Mouse (Mus musculus) gonadal fat pad, adult 2 months (tissue): ENCODE measurements at regions not wholly inside any gene's neighbourhood (a gene's known extent, or its start where the extent isn't known, plus 50 kb on each side); places are given as distances from the start of the nearest gene placed in this dataset.
"Not testable (repeated sequence)": the region's sequence is repeated elsewhere in the genome, so short reads cannot be mapped to it uniquely, and the experiment has no call there.

Source experiments
- DNase-seq: peaks from one replicate; pipeline ENCODE4 v3.0.0-alpha.2; 2012; ENCODE audit warnings: low read depth

- DNase-seq = no peak
These were observed 219.2 kb downstream of the Bcl11a start for GRCm38 (mm10) chr11:24296893-24297624.

GRCm38 (mm10) chr11:24297763-24298162 lies 219.9 kb downstream of the Bcl11a start:
- DNase-seq = no peak

- DNase-seq = no peak
These were observed 222.5 kb downstream of the Bcl11a start for GRCm38 (mm10) chr11:24300351-24300750.

GRCm38 (mm10) chr11:24301201-24301600 lies 223.3 kb downstream of the Bcl11a start:
- no peak for DNase-seq

- no peak for DNase-seq
These were observed 227.3 kb downstream of the Bcl11a start for GRCm38 (mm10) chr11:24305145-24305553.

GRCm38 (mm10) chr11:24305691-24306090 lies 227.8 kb downstream of the Bcl11a start:
- no peak for DNase-seq

GRCm38 (mm10) chr11:24306101-24306500 lies 228.2 kb downstream of the Bcl11a start:
- DNase-seq = no peak

GRCm38 (mm10) chr11:24307601-24308252 lies 229.9 kb downstream of the Bcl11a start:
- DNase-seq = peak; percentile 70

GRCm38 (mm10) chr11:24308253-24308633 lies 230.4 kb downstream of the Bcl11a start:
- no peak for DNase-seq

GRCm38 (mm10) chr11:24314046-24314445 lies 236.2 kb downstream of the Bcl11a start:
- DNase-seq = no peak

- no peak for DNase-seq
These were observed 237.7 kb downstream of the Bcl11a start for GRCm38 (mm10) chr11:24315582-24315981.

GRCm38 (mm10) chr11:24316198-24316597 lies 238.3 kb downstream of the Bcl11a start:
- peak; percentile 96 for DNase-seq

- DNase-seq = no peak
These were observed 240.3 kb downstream of the Bcl11a start for GRCm38 (mm10) chr11:24317989-24318735.

- DNase-seq = peak; percentile 93
These were observed 241.4 kb downstream of the Bcl11a start for GRCm38 (mm10) chr11:24319222-24319621.

GRCm38 (mm10) chr11:24322412-24322811 lies 244.6 kb downstream of the Bcl11a start:
- DNase-seq = not testable (repeated sequence)

GRCm38 (mm10) chr11:24328481-24328880 lies 250.6 kb downstream of the Bcl11a start:
- DNase-seq = no peak

GRCm38 (mm10) chr11:24330366-24331124 lies 252.7 kb downstream of the Bcl11a start:
- DNase-seq = no peak

- DNase-seq = no peak
These were observed 254.4 kb downstream of the Bcl11a start for GRCm38 (mm10) chr11:24332241-24332640.

GRCm38 (mm10) chr11:24333111-24333510 lies 255.3 kb downstream of the Bcl11a start:
- no peak for DNase-seq

GRCm38 (mm10) chr11:24335256-24335655 lies 257.4 kb downstream of the Bcl11a start:
- no peak for DNase-seq

- no peak for DNase-seq
These were observed 260.3 kb downstream of the Bcl11a start for GRCm38 (mm10) chr11:24338111-24338510.

- no peak for DNase-seq
These were observed 261.2 kb downstream of the Bcl11a start for GRCm38 (mm10) chr11:24339061-24339460.
